Mouse (Mus musculus): ENCODE results near the gene Jarid2. TPM values are rescaled to one million over a fixed set of nuclear protein-coding genes. Genes with fewer than 3 reads are reported as not detected.
A peak's percentile ranks its signal among the peaks of the same experiment; 100 is the strongest.

Gene Jarid2
- polyA plus RNA-seq, 1 experiment from 2014 or later, result 24.2 TPM

DNA sequence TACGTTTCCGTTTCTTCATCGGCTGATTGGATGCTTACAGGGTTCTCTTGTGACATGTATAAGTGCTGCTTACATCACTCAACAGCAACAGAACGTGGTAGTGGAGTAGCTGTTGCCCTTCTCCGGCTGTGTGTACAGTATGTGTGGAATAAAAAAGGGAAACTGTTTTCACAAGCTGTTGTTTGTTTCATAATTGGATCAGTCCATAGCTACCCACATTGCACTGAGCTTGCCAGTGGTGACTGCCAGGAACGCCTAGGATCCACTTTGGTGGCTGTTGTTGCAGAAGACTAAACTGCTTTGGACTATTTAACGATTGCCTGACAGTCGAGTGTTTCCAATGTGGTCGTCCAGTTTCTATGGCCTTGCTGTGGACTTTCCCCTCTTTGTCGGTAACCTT, 191.8 kb downstream of the Jarid2 start:
- Histone ChIP-seq H3K4me2 (no peak overlapping the region), H3K9me3 (no peaks in the 10 kb centered on the region), H3K27me3 (replicated peaks) (no peaks in the 10 kb centered on the region), H3K36me3 (peaks cover 99% of the 10 kb centered on the region), H3K9ac (no peak overlapping the region), H3K27ac (replicated peaks) (no peak overlapping the region), H3K4me1 (no peaks in the 10 kb centered on the region), H3K4me3 (no peak overlapping the region)
- ATAC-seq (ENCODE audit: extremely low read depth, insufficient number of reproducible peaks, low FRiP score, low TSS enrichment), result no peak
- WGBS, result 82% methylated on average over 10 of the region's 10 CpGs

DNA sequence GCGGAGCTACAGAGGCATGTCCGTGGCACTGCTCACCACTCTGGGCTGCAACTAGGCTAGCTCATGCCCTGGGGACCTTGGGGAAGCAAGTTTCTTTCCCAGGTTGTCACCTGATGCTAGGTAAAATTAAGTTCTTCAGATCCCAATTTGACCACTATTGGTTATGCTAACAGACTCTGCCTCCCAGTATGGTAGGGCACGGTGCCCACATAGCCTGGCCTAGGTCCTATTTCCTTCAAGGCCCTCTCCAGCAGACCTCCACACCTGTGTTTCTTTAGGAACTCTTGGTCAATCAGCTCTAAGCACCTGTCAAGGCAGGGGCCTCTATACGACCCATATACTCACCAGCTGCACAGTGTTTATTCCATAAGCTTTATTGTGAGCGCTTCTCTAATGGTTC, 192.4 kb downstream of the Jarid2 start:
- H3K9me3 ChIP-seq, result no peaks in the 10 kb centered on the region
- no peaks in the 10 kb centered on the region for H3K27me3 ChIP-seq (replicated peaks)
- WGBS, result 90% methylated on average over 5 of the region's 5 CpGs
- ATAC-seq (ENCODE audit: extremely low read depth, insufficient number of reproducible peaks, low FRiP score, low TSS enrichment), result no peak
- no peak overlapping the region for H3K9ac ChIP-seq
- no peak overlapping the region for H3K27ac ChIP-seq (replicated peaks)
- H3K4me3 ChIP-seq, result no peak overlapping the region
- H3K4me1 ChIP-seq, result 0 out of 2 replicates have a peak, but pooled peaks cover under 1% of the 10 kb centered on the region
- peaks cover 97% of the 10 kb centered on the region for H3K36me3 ChIP-seq
- no peak overlapping the region for H3K4me2 ChIP-seq

DNA sequence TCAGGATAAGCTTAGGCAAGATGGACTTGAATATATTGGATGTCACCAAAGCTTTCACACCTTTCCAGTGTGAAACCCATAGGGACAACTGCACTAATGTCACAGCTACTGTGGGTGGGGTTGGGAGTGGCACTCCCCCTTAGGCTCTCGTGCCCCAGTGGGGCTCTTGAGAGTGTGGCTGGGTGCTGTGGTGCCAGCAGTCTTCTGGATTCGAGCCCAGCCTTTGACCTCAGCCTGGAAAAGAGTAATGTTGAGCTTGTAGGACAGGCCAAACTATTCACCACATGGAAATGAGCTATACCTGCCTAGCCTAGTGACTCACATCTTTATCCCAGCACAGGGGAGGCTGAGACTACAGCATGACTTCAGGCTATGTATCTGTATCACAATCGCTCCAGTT, 194.8 kb downstream of the Jarid2 start:
- ATAC-seq (ENCODE audit: extremely low read depth, insufficient number of reproducible peaks, low FRiP score, low TSS enrichment), result no peak
- Histone ChIP-seq H3K36me3 (peaks cover 84% of the 10 kb centered on the region), H3K27ac (replicated peaks) (no peak overlapping the region), H3K27me3 (replicated peaks) (no peaks in the 10 kb centered on the region), H3K4me3 (no peak overlapping the region), H3K4me1 (peaks cover 12% of the 10 kb centered on the region), H3K9ac (no peak overlapping the region), H3K4me2 (no peak overlapping the region), H3K9me3 (no peaks in the 10 kb centered on the region)
- WGBS, result 78% methylated on average over 3 of the region's 3 CpGs

DNA sequence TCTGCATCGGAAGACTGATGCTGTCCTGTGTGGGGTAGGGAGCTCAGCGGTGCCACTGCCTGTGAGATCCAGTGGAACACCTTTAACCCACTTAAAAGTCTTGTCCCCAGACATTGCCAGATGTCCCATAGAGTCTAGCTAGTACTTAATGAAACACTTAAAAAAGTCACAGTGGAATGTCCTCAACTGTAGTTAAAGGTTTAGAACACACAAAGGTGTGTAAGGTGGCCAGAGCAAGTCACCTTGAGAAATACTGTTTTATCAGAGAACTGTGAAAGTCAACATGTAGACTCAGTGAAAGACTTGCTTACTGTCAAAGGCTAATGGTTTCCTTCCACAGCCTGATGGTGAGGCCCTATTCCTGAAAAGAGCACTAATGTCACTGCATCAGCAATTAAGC, 195.9 kb downstream of the Jarid2 start:
- Histone ChIP-seq H3K27ac (replicated peaks) (no peak overlapping the region), H3K9me3 (no peaks in the 10 kb centered on the region), H3K4me3 (no peak overlapping the region), H3K27me3 (replicated peaks) (no peaks in the 10 kb centered on the region), H3K36me3 (peaks cover 83% of the 10 kb centered on the region), H3K4me2 (no peak overlapping the region), H3K9ac (no peak overlapping the region), H3K4me1 (peaks cover 12% of the 10 kb centered on the region)
- WGBS, result 93% methylated on average over 2 of the region's 2 CpGs
- no peak for ATAC-seq (ENCODE audit: extremely low read depth, insufficient number of reproducible peaks, low FRiP score, low TSS enrichment)

DNA sequence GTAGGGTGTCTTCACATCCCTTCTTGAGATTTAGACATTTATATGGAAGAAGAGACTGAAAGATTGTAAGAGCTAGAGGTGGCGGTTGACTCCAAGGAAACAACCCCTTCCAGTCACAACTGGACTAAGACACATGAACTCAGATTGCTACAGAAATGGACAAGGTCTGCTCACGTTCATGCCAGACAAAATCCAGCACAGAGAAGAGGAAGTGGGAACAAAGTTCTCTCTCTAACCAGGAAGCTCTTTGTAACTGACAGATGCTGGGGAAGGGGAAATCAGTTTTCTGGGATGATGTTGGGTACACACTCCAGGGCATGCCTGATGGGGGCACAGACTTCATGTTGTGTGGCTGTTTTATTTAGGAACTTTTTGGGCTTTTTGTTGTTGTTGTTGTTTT, 197.0 kb downstream of the Jarid2 start:
- Histone ChIP-seq H3K4me2 (no peak overlapping the region), H3K4me1 (peaks cover 12% of the 10 kb centered on the region), H3K4me3 (no peak overlapping the region), H3K9me3 (no peaks in the 10 kb centered on the region), H3K36me3 (peaks cover 82% of the 10 kb centered on the region), H3K27me3 (replicated peaks) (no peaks in the 10 kb centered on the region), H3K27ac (replicated peaks) (no peak overlapping the region), H3K9ac (no peak overlapping the region)
- no peak for ATAC-seq (ENCODE audit: extremely low read depth, insufficient number of reproducible peaks, low FRiP score, low TSS enrichment)
- 80% methylated on average over 2 of the region's 2 CpGs for WGBS

DNA sequence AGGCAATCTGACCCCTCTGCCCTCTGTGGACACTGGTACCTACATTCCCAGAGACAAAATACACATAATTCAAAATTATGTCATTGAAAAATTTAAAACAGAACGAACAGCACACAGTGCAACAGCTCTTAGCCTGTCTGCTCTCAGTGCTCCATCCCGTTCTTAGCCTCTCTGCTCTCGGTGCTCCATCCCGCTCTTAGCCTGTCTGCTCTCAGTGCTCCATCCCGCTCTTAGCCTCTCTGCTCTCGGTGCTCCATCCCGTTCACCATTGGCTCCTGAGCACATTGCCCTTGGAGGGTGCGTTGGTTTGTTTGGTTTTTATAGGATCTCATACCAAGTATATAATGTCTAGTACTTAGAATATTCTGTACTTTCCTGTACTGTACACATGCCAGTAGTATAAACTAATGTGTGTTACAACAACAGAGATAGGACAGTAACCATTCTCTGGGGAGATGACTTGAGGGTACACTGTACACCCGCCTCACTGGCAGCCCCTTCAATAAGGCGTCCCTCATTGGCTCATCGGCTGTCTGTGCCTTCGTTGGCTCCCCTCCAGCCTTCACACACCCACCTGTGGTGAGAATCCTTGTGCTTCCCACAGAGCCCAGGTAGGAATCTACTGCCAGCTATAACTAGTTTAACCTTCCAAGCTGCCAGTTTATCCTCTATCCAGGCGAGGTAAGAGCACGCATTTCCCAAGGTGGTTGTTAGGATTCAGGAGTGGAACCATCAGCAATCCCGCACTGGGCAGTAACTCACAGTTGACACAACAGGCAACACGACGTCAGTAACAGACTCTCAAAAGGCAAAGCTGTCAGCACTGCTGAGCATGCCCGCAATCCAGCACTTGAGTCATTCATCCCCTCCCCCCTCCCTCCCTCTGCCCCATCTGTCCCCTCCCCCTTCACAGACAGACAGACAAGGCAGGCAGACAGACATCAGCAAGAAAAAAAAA, 203.3 kb downstream of the Jarid2 start:
- no peak overlapping the region for H3K4me3 ChIP-seq
- H3K27me3 ChIP-seq (replicated peaks), result no peaks in the 10 kb centered on the region
- peaks cover 29% of the 10 kb centered on the region for H3K4me1 ChIP-seq
- peak overlapping the region; percentile 38 for H3K4me2 ChIP-seq
- H3K9ac ChIP-seq, result no peak overlapping the region
- ATAC-seq (ENCODE audit: extremely low read depth, insufficient number of reproducible peaks, low FRiP score, low TSS enrichment), result no peak
- H3K27ac ChIP-seq (replicated peaks), result peak overlapping the region; percentile 31; the same call in 1 of the 2 replicates
- peaks cover 32% of the 10 kb centered on the region for H3K36me3 ChIP-seq
- 60% methylated on average over 18 of the region's 18 CpGs for whole genome bisulfite sequencing
- no peaks in the 10 kb centered on the region for H3K9me3 ChIP-seq

DNA sequence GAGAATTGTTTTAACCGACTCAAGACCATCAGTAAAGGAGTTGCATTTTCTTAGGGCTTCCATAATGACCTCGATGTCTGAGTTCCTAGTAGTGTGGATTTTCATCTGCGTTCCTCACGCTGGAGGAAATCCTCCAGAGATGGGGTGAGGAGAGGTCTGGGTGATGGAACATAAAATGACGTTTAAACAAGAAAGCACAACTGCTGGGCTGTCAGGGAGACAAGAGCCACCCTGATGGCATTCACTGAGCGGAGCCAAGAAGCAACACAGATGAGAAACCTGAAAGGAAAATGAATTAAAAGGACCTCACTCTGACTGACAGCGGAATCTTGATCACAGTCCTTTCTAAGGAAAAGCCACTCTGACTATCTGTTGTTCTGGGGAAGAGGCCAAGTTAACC, 204.3 kb downstream of the Jarid2 start:
- WGBS, result 46% methylated on average over 7 of the region's 7 CpGs

DNA sequence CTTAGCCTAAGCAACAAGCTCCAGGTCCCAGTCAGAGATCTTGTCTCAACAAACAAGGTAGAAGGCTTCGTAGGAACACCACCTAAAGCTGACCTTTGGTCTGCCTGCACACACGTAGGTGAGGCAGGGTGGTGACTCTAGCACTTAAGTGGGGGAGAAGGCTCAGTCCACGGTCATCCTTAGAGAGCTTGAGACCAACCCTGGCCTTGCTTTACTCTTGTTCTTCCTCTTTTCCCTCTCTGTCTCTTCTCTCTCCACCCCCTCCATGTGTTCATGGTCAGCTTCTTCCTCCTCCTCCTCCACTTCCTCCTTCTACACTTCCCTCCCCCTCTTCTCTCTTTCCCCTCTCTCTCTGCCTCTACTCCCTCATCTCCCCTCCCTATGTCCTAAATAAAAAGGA, 208.4 kb downstream of the Jarid2 start:
- Histone ChIP-seq H3K4me1 (peaks cover 34% of the 10 kb centered on the region), H3K4me3 (no peak overlapping the region), H3K4me2 (no peak overlapping the region), H3K27ac (replicated peaks) (no peak overlapping the region), H3K27me3 (replicated peaks) (no peaks in the 10 kb centered on the region), H3K9me3 (no peaks in the 10 kb centered on the region), H3K9ac (no peak overlapping the region), H3K36me3 (no peaks in the 10 kb centered on the region)
- 80% methylated on average over 3 of the region's 3 CpGs for WGBS
- no peak for ATAC-seq (ENCODE audit: extremely low read depth, insufficient number of reproducible peaks, low FRiP score, low TSS enrichment)

More for the DNA sequence above, 204.3 kb downstream of the Jarid2 start:
- no peak overlapping the region for H3K27ac ChIP-seq (replicated peaks)
- peaks cover 32% of the 10 kb centered on the region for H3K4me1 ChIP-seq
- no peak for ATAC-seq (ENCODE audit: extremely low read depth, insufficient number of reproducible peaks, low FRiP score, low TSS enrichment)
- H3K4me2 ChIP-seq, result no peak overlapping the region; the same call in 1 of the 2 replicates
- H3K27me3 ChIP-seq (replicated peaks), result no peaks in the 10 kb centered on the region
- H3K9ac ChIP-seq, result no peak overlapping the region
- no peaks in the 10 kb centered on the region for H3K9me3 ChIP-seq
- H3K36me3 ChIP-seq, result peaks cover 25% of the 10 kb centered on the region
- H3K4me3 ChIP-seq, result no peak overlapping the region

DNA sequence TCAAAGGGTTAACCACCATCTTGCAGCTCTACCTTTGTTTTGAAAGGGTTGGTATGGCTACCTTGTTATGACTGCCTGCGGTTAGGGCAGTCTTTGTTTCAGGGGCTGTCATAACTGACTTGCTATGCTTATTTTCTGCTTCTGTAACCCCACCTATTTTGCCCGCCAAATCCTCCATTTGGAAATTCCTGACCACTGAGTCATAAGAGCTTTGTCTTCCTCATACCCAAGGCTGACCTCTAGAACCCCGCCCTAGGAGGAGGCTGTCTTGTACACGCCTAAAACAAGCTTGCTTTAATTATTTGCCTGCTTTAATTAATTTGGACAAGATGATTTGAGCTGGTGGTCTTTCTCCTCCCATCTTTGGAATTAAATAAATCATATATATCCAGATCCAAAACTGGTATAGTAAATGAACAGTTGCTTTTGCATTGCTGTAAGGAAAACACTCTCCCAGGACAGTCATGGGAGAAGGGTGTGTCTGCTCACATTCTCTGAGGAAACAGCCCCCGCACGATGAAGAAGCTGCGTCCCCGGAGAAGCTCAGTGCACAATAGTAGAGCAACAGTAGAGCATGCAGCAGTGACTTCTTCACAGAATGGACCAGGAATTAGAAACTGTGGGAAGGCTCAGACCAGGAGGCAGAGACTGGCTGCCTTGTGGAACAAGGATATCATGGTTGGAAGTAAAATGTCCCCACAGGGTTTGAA, 210.2 kb downstream of the Jarid2 start:
- ATAC-seq (ENCODE audit: extremely low read depth, insufficient number of reproducible peaks, low FRiP score, low TSS enrichment), result no peak
- Histone ChIP-seq H3K4me2 (no peak overlapping the region), H3K27me3 (replicated peaks) (no peaks in the 10 kb centered on the region), H3K27ac (replicated peaks) (no peak overlapping the region), H3K9ac (no peak overlapping the region), H3K36me3 (peaks cover 4% of the 10 kb centered on the region; the same call in 1 of the 2 replicates), H3K9me3 (no peaks in the 10 kb centered on the region), H3K4me1 (peaks cover 28% of the 10 kb centered on the region), H3K4me3 (no peak overlapping the region)
- 63% methylated on average over 8 of the region's 8 CpGs for whole genome bisulfite sequencing

DNA sequence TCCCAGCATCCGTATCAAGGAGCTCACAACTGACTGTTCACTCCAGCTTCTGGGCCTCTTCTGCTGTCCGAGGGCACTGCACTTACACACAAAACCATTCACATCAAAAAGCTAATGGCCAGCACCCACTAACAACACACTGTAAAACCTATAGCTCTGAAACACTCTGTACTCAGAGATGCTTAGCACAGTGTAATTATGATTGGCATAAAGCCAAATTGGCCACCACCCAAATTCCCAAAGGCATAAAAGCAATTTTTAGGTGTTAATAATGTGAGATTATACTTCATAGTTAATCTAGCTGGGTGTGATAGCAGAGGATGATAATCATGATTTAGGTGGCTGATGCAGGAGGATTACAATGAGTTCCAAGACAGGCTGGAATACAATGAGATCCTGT, 214.3 kb downstream of the Jarid2 start:
- ATAC-seq (ENCODE audit: extremely low read depth, insufficient number of reproducible peaks, low FRiP score, low TSS enrichment), result no peak
- Histone ChIP-seq H3K27ac (replicated peaks) (no peak overlapping the region), H3K36me3 (peaks cover 5% of the 10 kb centered on the region; the same call in 1 of the 2 replicates), H3K27me3 (replicated peaks) (no peaks in the 10 kb centered on the region), H3K4me2 (no peak overlapping the region), H3K4me3 (no peak overlapping the region), H3K4me1 (peaks cover 50% of the 10 kb centered on the region), H3K9ac (no peak overlapping the region), H3K9me3 (no peaks in the 10 kb centered on the region)
- 76% methylated on average over 2 of the region's 2 CpGs for WGBS

DNA sequence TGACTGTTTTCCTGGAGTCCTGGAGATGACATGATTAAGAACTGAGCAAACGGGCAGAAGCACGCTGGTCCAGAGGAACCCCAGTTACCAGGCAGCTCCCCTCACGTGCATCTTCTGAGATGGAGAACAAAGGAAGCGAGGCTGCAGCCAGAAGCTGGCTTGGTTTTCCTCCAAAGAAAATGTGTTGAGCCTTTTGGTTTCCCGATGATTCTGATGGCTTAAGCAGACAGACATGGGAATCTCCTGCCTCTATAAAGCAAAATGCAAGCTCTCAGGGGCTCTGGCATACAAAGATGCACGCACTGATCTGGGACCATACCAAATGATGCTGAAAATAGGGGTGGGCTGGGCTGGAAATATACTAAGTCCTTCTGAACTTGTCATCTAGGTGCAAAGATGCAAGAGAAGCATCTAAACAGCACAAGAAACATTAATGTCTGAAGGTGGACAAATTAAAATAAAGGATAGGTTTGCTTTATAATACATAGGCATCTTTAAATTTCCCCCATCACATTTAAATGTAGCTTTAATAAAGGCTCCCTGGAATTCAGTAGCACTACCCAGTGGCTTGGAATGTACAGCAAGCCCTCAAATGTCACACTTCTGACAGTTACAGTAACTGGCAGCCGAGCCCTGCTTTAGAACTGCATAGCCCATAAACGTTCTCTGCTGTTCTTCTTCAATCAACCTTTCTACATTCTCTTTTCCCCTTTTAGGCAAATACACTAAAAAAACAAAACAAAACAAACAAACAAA, 217.8 kb downstream of the Jarid2 start:
- WGBS, result 39% methylated on average over 8 of the region's 8 CpGs
- H3K4me3 ChIP-seq, result peak overlapping the region; percentile 24
- H3K27ac ChIP-seq (replicated peaks), result 0 out of 2 replicates have a peak overlapping the region, but pooled peaks have one; percentile 20

More for the DNA sequence above, 217.8 kb downstream of the Jarid2 start:
- Histone ChIP-seq H3K4me2 (peak overlapping the region; percentile 43), H3K9ac (0 out of 2 replicates have a peak overlapping the region, but pooled peaks have one; percentile 3), H3K27me3 (replicated peaks) (no peaks in the 10 kb centered on the region), H3K9me3 (no peaks in the 10 kb centered on the region), H3K36me3 (peaks cover 5% of the 10 kb centered on the region; the same call in 1 of the 2 replicates), H3K4me1 (peaks cover 55% of the 10 kb centered on the region)
- ATAC-seq (ENCODE audit: extremely low read depth, insufficient number of reproducible peaks, low FRiP score, low TSS enrichment), result no peak

Data from heart, embryonic 13.5 days (tissue).